Mouse (Mus musculus): Measurements from ENCODE around the gene Zbtb4.

DNA sequence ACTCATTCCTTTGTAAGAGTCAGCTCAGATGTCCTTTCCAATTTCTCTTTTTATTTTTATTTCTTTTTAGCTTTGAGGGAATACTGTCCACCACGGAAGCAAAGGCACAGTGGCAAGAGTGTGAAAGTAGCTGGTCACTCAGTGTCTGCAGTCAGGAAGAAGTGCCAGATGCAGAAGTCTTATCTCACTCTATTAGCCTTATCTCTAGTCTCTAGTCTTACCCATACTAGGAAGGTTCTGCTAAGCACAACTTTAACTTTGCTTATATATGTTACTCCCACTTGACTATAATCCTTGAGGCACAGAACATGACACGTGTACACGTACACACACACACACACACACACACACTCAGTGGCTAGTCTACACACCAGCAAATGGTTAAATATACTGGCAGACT lies 14.1 kb upstream of the Zbtb4 start:
- TF ChIP-seq CTCF (IDR thresholded peaks at IDR 0.05; ENCODE audit: low read depth) (no peak), EP300 (optimal IDR thresholded peaks at IDR 0.05) (no peak)

All from stomach, postnatal 0 days (tissue).